Mouse (Mus musculus): ENCODE measurements around the gene Zc3h15.
"Not testable (repeated sequence)": the region's sequence is repeated elsewhere in the genome, so short reads cannot be mapped to it uniquely, and the experiment has no call there.

Zc3h15 gene

DNA sequence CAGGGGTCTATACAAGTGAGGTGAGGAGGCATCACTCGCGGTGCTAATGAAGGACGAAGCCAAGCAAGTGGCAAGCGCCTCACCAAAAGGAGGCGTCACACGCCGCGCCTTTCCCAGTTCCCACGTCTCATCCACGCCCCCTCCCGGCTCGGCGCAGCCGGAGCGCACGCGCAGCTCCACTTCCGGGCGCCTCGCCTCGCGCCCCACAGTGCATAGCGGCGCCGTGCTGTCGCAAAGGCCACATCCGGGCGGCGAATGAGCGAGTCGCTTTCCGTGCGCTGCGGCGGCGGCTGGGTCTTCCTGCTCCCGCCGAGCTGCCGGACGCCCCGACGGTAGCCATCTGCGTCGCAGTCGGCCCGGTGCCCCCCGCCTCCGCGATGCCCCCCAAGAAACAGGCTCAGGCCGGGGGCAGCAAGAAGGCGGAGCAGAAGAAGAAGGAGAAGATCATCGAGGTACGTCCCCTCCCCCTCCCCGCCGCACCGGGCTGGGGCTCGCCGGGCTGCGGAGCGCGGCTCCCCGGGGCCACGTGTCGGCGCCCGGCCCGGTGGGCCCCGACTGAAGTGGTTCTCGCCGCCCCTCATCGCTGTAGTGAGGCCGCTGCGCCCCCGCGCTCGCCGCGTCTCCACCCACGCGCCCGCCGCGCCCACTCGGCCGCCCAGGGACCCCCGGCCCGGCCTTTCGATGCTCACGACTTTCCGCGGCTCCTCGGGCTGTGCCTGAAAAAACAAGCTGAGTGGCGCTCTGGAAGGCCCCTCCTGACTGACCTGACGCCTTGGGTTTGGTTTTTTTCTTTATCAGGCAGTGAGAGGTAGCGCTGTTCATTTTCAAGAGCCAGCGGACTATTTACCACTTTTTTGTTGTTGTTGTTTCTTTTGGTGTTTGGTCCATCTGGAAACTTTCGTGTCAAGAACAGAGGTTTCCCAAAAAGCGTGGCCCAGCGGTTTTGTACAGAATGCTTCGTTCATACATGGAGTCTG is at the start of gene Zc3h15:
Gene Zc3h15 (plus strand): TSS at position 160 of the 977 bp plus-strand sequence.
- DNase-seq (ENCODE audit: low spot score in 2 of 2): peak; percentile 92

DNA sequence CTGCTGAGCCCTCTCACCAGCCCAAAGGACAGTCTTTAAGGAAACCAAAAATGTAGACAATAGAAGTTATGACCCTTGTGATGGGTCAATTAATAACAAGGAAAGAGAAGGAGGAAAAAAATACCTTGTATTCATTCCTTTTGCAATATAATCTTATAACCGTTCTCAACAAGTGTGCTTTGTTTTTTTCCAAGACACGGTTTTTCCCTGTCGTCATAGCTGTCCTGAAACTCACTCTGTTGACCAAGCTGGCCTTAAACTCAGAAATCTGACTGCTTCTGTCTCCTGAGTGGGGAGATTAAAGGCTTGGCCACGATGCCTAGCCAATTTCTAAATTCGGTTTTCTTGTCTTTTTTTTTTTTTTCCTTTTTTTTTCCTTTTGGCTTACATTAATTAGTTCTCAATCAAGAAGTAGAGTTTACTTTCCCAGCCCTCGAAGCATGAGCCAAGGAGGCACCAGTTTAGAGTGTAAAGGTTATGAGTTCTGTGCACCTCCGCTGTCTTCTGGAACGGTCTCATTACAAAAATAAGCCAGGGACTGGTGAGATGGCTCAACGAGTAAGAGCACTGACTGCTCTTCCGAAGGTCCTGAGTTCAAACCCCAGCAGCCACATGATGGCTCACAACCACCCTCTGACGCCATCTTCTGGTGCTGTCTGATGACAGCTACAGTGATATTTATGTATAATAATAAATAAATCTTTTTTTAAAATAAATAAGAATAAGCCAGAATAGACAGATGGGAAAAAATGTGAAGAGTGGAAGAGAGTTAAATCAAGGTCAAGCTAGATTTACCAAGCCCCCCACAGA is 23.5 kb upstream of the Zc3h15 start:
- DNase-seq (ENCODE audit: low spot score in 2 of 2): no peak

DNA sequence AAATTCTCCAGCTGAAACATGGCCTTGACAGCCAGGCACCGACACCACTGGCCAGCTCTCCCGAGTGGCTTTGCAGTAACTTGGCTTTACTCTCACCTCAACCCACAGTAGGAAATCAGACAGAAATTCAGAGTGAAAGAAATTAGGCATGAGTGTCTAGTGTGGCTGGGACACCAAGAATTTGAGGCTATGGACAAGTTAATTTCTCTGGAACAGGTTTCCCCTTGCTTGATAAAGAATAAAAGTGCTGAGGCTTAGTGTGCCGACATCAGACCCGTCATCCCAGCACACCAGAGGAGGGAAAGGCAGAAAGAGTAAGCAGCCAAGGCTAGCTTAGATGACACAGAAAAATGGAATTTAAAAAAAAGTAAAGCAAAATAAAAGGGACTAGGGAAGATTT is 22.7 kb upstream of the Zc3h15 start:
- no peak for DNase-seq (ENCODE audit: low spot score in 2 of 2)

DNA sequence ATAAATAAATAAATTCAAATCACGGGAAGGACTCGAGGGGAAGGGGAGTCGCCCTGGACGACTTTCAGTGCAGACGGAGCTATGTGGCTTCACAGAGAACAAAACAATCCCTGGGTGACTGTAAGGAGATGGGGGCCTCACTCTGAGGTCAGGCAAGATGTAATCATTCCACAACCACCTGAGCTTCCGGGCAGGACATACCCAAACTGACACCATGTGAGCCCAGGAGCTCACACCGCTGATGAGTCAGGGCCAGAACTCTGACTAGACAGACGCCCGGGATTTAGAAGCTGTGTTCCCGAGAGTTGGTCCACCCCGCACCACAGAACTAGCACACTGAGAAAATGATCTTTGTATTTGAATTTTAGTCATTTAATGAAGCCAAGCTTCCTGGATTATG is 21.4 kb upstream of the Zc3h15 start:
- DNase-seq (ENCODE audit: low spot score in 2 of 2): no peak

DNA sequence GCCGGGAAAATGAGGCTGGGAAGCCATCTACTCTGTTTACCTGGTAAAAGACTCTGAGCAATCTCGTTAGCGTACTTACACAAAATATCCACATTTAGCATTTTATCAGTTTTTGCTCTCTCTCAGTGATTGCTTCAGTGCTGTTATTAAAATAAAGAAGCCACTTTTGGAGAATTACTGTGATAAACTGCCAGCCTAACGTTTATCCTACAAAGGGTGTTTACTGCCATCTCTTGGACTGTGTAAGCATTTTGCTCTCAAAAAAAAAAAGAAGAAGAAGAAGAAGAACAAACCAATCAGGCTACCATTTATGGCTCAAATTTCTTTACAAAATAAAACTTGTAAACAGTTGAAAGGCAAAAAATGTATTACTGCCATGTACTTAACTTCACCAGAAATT is 20.2 kb upstream of the Zc3h15 start:
- no peak for DNase-seq (ENCODE audit: low spot score in 2 of 2)

DNA sequence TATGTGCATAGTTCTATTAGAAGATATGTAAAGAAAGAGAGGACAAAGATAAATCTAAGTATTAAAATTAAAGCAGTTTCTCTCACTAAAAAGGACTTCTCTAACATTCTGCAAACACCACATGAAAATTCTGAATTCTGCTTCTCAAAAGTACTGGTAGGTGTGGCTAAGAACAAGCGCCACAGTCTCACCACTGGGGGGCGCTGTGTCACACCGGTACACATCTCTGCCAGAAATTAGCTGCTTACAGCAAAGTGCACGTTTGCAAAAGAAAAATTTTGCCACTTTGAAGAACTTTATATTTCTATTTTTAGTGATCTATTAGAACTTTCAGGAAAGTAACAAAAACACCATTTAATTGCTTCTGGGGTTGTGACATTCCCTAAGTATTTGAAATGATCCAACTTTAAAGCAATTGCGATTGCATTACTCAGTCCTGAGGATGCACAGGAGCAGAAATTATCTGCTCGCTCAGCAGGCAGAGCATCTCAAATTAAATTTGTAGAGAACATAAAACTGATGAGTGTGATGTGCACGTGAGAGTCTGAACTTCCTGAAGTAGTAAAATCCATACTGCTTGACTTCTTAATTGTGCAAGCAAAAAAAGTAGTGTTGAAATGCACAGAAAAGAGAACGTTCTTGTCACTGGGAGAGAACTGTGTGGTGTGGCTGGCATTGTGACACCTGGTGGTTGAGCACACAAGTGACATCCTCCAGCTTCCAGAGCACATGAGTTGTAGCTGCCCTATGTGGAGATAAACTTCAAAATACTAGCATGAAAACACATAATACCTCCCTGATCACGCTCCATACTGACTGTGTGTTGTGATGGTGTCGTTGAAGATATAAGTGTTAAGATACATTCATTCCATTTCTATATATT is 18.8 kb upstream of the Zc3h15 start:
- DNase-seq (ENCODE audit: low spot score in 2 of 2): peak; percentile 25 to 52

DNA sequence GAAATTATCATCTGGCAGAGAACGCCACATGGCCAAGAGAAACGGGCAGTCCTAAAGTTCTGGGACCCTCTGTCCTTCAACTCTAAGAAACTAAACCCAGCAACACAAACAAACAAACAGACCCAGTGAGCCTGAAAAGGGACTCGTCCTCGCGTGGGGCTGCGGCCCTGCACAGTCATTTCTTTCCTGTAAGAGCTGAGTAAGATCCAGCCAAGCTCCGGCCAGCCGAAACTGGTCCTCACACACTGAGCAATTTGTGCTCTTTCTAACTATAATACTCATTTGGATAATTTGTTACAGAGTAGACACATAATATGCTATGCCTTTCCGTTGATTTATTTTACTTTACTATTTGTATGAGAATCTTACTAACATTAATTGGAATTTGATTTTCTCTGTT is 17.4 kb upstream of the Zc3h15 start:
- no peak for DNase-seq (ENCODE audit: low spot score in 2 of 2)

DNA sequence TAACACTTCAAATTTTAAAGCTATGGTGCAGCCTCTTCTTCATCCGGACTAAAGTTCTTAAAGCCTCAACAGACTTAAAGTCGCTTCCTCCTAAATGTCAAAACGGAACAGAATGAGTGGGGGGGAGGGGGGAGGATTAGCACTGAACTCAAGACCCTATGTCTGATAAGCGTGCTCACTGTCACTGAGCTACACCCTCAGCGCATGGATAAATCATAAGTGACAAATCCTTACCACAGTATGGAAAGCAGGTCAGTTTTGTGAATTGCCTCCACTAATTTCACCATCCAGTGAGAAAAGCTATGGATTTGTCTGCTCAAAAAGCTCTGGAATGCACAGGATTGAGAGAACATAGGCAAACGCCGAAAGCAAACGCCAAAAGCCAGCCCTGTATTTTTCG is 16.7 kb upstream of the Zc3h15 start:
- no peak for DNase-seq (ENCODE audit: low spot score in 2 of 2)

DNA sequence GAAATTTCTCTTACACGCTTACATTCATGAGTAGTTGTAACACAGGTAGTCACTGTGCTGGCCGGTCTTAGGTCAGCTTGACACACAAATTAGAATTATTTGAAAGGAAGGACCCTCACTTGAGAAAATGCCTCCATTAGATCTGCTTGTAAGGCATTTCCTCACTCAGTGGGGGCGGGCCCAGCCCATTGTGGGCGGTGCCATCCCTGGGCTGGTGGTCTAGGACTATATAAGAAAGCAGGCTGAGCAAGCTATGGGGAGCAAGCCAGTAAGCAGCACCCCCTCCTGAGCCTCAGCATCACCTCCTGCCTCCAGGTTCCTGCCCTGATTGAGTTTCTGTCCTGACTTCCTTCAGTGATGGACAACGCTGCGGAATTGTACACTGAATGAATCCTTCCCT is 16.3 kb upstream of the Zc3h15 start:
- DNase-seq (ENCODE audit: low spot score in 2 of 2): no peak

DNA sequence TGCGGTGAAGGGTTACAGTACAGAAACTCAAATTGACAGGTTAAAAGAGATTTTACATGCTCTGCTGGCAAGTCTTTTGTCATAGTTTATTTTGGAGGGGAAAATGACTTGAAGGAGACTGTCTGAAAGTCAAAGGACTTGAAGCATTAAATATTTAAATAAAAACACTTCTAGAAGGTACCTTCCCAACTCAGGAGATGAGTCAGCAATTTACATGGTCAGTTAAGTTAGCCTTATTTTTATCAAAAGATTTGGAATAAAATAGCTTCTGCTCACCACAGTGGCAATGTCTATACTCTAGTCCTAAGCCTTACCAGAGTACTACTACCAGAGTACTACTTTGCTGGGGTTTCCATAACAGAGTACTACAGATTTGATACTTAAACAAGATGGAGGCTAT is 2.2 kb upstream of the Zc3h15 start:
- no peak for DNase-seq (ENCODE audit: low spot score in 2 of 2)

DNA sequence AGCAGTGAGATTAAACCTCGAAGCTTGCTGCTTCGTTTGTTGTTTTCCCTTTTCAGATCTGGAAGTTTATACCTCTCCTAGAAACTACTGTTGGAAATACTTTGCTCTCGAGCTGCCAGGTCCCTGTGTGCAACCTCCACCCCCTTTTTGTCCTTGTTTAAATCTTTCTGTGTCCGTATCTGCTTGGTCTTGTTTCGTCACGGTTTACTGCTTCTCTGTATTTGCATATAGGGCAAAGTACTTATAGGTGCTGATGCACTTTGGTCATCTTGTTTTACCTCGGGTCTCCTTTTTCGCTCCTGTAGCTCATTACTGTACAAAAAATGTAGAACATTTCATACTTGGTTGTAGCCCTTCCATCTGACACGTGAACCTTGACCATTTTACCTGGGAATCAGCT is 4.7 kb downstream of the Zc3h15 start:
- DNase-seq (ENCODE audit: low spot score in 2 of 2): no peak

DNA sequence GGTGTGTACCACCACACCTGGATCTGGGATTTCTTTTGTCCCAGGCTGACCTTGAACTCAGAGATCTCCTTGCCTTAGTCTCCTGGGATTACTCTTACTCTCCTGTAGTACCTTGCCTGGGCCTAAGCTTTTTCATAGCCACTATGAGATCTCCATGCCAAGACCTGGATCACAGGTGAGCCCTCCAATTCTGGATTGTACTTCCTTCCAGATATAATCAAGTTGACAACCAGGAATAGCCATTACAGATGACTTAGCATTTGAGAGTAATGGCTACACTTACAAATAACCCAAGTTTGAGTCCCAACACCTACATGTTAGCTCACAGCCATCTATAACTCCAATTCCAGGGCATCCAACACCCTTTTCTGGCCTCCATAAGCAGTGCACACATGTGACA is 8.4 kb downstream of the Zc3h15 start:
- no peak for DNase-seq (ENCODE audit: low spot score in 2 of 2)

DNA sequence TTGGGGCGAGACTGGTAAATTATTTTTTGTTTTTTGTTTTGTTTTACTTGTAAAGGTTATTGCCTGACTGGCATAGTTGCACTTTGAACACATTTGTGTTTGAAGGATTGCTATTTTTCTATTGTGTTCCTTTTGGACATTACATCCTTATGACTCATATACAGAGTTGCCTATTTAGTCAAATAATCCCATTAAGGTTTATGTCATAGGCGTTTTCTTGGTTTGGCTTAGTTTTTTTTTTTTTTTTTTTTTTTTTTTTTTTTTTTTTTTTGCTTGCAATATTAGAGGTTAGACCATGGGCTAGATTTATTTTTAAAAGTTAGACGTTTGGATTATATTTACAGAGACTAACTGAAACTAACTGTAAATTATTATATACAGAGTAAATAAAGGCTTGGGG is 15.0 kb downstream of the Zc3h15 start:
- DNase-seq (ENCODE audit: low spot score in 2 of 2): no peak

DNA sequence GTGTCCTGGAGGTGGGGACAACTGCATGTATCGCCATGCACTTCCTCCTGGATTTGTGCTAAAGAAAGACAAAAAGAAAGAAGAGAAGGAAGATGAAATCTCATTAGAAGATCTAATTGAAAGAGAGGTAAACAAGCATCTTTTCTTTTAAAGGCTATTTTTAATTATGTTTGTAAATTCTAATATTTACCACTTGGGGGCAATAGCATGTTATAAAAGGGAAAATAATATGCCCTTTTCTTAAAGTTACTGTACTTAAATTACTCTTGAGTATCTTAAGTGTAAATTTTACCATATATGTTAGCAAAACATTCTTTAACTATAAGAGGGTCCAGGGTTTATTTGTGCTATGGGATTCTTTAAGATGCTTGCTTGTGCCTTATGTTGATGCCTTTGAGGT is 15.9 kb downstream of the Zc3h15 start:
- DNase-seq (ENCODE audit: low spot score in 2 of 2): no peak

DNA sequence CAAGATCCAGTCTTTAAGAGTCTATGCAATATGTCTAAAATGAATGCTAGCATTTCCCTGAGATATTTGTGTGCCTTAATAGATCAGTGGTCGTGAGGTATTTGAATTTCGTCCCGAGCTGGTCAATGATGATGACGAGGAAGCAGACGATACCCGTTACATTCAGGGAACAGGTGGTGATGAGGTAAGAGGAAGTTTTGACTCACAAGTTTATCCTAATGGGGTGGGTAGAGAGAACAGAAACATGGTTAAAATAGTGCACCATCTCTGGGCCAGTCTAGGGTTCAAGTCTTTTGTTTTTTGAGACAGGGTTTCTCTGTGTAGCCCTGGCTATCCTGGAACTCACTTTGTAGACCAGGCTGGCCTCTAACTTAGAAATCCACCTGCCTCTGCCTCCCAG is 17.1 kb downstream of the Zc3h15 start:
- DNase-seq (ENCODE audit: low spot score in 2 of 2): no peak

DNA sequence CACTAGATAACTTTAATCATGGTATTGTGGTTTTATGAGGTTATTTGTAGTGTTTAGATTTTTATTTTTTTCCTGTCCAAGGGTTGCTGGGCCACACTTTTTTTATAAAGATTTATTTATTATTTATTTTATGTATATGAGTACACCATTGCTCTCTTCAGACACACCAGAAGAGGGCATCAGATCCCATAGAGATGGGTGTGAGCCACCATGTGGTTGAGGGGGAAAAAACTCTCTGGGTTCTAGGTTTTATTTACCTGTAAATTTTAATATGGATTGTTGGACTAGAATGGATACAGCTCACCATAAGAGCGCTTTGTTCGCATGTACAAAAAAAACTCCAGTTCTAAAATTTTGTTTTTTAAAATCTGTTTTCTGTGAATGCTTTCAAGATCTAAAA is 20.8 kb downstream of the Zc3h15 start:
- not testable (repeated sequence) for DNase-seq (ENCODE audit: low spot score in 2 of 2)

DNA sequence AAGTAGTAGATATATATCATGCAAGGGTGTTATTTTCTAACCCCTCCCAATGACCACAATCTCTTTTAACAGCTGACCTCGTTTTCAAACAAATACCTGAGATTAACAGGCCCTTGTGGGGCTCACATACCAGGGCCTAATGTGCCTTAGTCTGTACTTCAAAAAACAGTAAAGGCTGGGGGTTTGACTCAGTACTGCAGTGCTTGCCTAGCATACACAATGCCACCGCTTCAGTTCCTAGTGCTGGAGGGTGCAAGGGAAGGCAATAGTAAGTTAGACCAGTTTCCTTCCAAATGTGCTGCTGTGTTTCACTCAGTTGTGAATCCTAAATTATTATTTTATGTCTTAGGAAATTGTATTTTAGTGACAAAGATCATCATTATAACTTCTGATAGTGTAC is 23.2 kb downstream of the Zc3h15 start:
- no peak for DNase-seq (ENCODE audit: low spot score in 2 of 2)

DNA sequence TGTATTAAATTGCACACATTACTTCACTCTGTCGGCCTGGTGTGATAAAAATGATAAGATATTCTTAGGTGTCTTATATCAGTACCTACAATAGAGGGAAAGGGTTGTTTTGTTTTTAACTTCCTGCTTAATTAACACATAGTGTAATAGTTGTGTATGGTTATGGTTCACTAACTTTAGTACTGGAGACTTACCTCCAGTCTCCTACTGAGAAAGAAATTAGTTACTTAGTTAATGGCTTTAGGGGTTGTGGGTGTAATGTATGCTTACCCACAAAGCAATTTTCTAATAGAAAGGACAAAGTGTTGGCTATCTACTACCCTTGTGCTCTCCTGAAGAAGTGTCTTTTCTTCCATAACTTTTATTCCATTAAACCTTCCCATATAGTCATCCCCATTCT is 23.8 kb downstream of the Zc3h15 start:
- no peak for DNase-seq (ENCODE audit: low spot score in 2 of 2)

DNA sequence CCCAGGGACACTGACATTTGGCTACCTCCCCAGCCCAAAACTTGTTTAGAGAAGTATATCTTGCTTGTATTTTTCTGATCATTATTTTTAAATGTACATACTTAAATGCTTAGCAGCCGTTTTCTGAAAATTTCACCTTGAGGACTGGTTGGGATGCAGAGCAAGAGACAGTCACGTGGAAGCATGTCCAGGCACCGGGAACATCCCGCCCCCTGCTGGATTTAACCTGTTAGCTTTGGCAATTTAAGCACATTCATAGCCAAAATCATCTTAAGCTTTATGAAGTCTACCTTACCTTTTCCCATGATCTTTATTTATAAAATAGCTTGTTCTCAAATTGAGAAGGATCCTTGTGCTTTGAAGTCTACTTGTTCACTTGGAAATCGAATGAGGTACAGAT is 25.8 kb downstream of the Zc3h15 start:
- DNase-seq (ENCODE audit: low spot score in 2 of 2): no peak

DNA sequence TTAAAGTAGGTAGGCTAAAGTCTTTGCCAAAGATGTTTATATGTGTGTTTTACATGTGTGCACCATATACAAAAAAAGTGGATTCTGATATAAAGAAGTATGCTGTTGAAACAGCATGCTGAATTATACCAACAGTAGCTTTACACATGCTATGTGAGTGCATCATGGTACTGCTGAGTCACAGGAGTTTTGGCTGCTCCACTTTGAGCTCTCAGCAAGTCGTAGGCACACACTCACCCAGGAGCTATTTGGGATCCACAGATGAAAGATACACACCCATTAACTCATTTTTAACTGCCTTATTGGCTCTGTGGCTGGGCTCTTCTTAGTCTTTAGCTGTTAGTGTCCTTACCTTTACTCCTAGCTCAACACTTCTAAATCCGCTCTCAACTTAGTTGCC is 27.6 kb downstream of the Zc3h15 start:
- DNase-seq (ENCODE audit: low spot score in 2 of 2): no peak

DNA sequence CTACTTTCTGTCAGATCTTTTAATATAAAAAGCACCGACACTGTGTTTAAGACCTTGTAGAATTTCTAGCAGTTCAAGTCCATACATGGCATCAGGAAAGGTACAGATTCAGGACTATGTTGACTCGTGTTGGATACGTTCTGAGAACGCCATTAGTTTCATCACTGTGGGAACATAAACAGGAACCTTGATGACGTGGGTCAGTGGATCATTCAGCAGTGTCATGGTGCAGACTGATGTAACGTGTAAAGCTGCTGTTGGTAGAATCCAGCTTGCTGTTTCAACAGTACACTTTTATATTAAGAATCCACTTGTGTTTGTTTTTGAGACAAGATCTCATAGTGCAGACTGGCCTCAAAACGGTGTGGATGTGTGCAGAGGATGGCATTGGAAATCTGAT is 28.8 kb downstream of the Zc3h15 start:
- DNase-seq (ENCODE audit: low spot score in 2 of 2): no peak

DNA sequence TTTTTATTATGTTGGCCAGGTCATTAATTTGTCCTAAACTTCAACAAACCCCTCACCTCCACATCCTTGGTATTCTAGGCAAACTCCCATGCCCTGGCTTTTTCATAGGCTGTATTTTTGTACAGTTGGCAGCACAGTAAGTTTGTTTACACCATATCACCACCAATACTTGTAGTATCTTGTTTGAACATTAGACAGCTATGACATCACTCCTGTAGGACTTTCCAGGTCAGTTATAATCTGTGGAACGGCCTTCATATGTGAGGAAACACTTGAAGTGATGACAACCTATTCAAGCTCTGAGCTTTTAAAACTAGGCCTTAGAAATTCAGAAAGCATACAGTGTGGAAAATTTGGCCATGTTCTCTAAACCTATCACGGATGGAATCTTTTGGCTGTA is 29.6 kb downstream of the Zc3h15 start:
- DNase-seq (ENCODE audit: low spot score in 2 of 2): no peak

Data from right cerebral cortex, postnatal 36 days (tissue).